In the genomic region with DNA sequence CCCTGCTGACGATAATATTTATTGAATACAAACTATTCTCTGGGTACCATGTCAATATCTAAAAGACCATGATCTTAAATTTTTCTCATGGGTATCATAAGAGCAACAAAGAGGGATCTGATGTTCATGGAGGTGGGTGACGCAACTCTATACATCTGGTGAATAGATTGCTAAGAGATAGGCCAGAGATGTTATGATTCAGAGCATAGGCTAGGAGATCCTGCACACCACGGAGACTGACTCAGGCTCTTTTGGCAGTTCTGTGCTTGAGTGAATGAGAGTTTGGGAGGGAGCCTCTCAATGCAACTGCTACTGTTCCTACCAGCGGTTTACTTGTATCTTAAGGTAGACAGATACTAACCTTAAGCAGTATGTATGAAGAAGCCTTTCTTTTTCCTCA, we compare ENCODE assay signal across 24 mouse cellular contexts.
DNase-seq lines count a peak whose midpoint lies in the region; TF ChIP-seq lines count a peak whose summit lies in the region.
"Had no signal": no experiment of that assay in that cellular context is flagged by ENCODE, and none has a peak within 500 bp of the region (broad histone marks: within the 10 kb centered on the region; RNA-seq: fewer than 3 reads in every experiment).

No protein-coding gene starts in this region.

- TF ChIP-seq CTCF in gastrocnemius, adult 2 months (IDR thresholded peaks at IDR 0.05): no peak
- TF ChIP-seq CTCF in C2C12 (IDR thresholded peaks at IDR 0.05; ENCODE audit: control insufficient read depth, insufficient read depth, insufficient read length): no peak

- no peak for DNase-seq in gastrocnemius, adult 2 months
- no peak for DNase-seq in gastrocnemius, postnatal 25 days
- DNase-seq in 3T3-L1 (ENCODE audit: low read depth, low spot score): peak; percentile 81
- peak; percentile 56 for DNase-seq in brain, adult 2 months (ENCODE audit: low read depth, low spot score)
- no peak for DNase-seq in urinary bladder, postnatal 10 days (ENCODE audit: low spot score)
- DNase-seq in layer of hippocampus, postnatal 10 days (ENCODE audit: low spot score in 2 of 2): no peak
- DNase-seq: adrenal gland, adult 8-10 months; adrenal gland, postnatal 14 days; adrenal gland, postnatal 36 days; B cell, adult 2 months; cerebellum, adult 11 months; cerebellum, adult 18-20 months; cerebellum, adult 8-10 months; cerebellum, adult 9-11 months; cerebellum, postnatal 14 days; cerebellum, postnatal 36 days; embryo, embryonic 11 days had no signal

- H3K27me3 ChIP-seq in C2C12 (ENCODE audit: control insufficient read depth, insufficient read depth, insufficient read length): no peaks in the 10 kb centered on the region
- H3K27me3 ChIP-seq: embryonic facial prominence, embryonic 13.5 days; embryonic facial prominence, embryonic 15.5 days; forebrain, embryonic 12.5 days; Patski had no signal

- H3K79me2 ChIP-seq in C2C12 (ENCODE audit: control insufficient read depth, insufficient read depth): no peaks in the 10 kb centered on the region

- no peaks in the 10 kb centered on the region for H3K79me3 ChIP-seq in C2C12 (ENCODE audit: low read depth)

- H3ac ChIP-seq in C2C12 (ENCODE audit: control insufficient read depth, insufficient read length, low read depth): no peak overlapping the region

- no peak overlapping the region for H3K4me3 ChIP-seq in gastrocnemius, adult 2 months
- H3K4me3 ChIP-seq in C2C12 (ENCODE audit: insufficient read depth, poor library complexity, severe bottlenecking): no peak overlapping the region
- H3K4me3 ChIP-seq: embryonic facial prominence, embryonic 13.5 days; embryonic facial prominence, embryonic 15.5 days; erythroblast, embryonic 14.5 days; forebrain, embryonic 10.5 days; forebrain, embryonic 12.5 days had no signal

- H3K27ac ChIP-seq in gastrocnemius, adult 2 months: peak overlapping the region; percentile 53
- H3K27ac ChIP-seq: embryonic facial prominence, embryonic 13.5 days; embryonic facial prominence, embryonic 15.5 days; forebrain, embryonic 10.5 days; forebrain, embryonic 12.5 days had no signal

- no peaks in the 10 kb centered on the region for H3K36me3 ChIP-seq in C2C12 (ENCODE audit: control insufficient read depth, insufficient read depth)
- H3K36me3 ChIP-seq: embryonic facial prominence, embryonic 13.5 days; embryonic facial prominence, embryonic 15.5 days; forebrain, embryonic 10.5 days; forebrain, embryonic 12.5 days had no signal

- intact Hi-C loops in gastrocnemius, adult 2 months (cut with DNase I): loop anchor here (10.0 kb wide), 1 partner anchor 178 kb away; no protein-coding TSS in a partner anchor

TF ChIP-seq in C2C12, 6 proteins besides CTCF, POLR2A, EP300 and RAD21:
- no peak for TF ChIP-seq MAX (IDR thresholded peaks at IDR 0.05)
- no peak for TF ChIP-seq MYOD1 (IDR thresholded peaks at IDR 0.05; ENCODE audit: control insufficient read depth, insufficient read length, low read depth)
- no peak for TF ChIP-seq FOSL1 (IDR thresholded peaks at IDR 0.05; ENCODE audit: insufficient read depth, low read length, poor library complexity, severe bottlenecking)
- no peak for TF ChIP-seq USF1 (IDR thresholded peaks at IDR 0.05; ENCODE audit: low read depth)
- TF ChIP-seq CEBPB (IDR thresholded peaks at IDR 0.05; ENCODE audit: low read depth): peak; percentile 70

Comparison
In these comparisons a context has a peak if more than half of its experiments do, and no peak if none do; other contexts are left out.
1. DNase-seq: peak in 3T3-L1 (single experiment) and brain, adult 2 months (single experiment); none in gastrocnemius, adult 2 months (single experiment), gastrocnemius, postnatal 25 days (single experiment), urinary bladder, postnatal 10 days (single experiment) and layer of hippocampus, postnatal 10 days (0 of 2).